Mouse (Mus musculus): ENCODE data around the gene Ndrg2. TPM values are rescaled to one million over a fixed set of nuclear protein-coding genes. Genes with fewer than 3 reads are reported as not detected.

The Ndrg2 gene
- total RNA-seq (2023), result 16.6 TPM

DNA sequence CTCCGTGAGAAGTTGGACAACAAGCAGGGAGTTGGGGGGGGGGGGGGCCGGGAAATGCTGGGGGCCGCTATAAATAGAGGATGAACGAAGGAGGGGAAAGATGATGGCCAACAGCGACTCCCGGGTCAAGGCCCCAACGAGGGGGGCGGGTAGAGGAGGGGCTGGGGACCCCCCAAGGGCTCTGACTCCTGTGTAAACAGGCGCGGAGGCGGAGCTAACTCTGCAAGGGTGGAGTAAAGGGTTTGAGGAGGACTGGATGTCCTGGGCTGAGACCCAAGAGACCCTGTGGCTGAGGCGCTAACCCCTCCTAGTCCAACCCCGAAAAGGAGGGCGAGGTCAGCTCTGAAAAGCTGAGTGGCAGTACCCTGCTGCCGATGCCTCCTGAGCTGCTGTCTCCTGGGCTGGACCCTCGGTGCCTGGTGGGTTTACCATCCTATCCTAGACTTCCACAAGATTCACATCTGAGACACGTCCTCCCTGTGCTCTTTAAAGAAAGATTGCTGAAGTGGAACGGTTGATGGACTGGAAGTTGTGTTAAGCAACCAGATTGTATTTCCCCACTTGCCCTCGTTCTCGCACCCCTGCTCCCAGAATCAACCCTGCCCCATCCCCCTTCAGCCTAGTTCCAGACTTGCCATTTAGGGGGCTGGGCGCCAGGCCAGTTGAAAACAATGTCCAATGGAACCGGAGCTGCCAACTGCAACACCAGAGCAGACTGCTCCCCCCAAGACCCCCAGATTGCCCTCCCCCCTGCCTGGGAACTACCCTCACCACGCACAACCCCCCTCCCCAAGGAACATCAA lies at the start of gene Ndrg2:
Gene Ndrg2, minus strand, starts transcription at position 199 of the 803 bp plus-strand sequence.

DNA sequence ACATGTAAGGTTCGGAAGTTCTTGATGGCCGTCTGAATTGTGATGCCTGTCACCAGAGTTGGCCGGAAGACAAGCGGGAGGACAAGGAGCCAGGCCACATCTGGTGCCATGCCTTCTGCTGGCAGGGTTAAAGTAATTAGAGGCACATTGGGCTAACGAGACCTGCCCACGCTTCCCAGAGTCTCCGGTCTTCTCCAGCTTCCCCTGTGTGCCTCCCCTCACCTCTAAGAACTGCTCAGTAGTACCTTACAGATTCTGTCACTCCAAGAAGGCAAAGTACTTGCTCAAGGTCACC lies 8.6 kb upstream of the Ndrg2 start, which contains the start of gene Rnase13:
Gene Rnase13, minus strand, starts transcription at position 203 of the 295 bp plus-strand sequence.

DNA sequence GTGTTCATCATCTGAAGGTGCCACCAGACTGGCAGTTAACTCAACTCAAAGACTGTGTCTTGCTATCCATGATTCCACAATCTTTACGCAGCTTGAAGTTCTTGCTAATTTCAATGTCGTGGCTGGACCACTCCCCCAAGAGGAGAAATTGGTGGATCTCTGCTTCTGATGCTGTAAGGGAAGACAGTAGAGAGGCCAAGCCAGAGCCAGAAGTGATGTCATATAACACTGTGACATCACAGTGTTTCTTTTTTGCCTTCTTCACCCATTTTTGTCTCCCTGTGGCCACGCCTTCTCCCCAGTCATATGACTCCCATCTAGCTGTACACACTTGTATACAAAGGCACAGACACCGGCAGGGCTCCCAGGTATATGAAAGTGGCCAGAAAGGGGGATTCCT lies 4.2 kb upstream of the Ndrg2 start, which contains the start of gene Tppp2:
Gene Tppp2, plus strand, starts transcription at position 301 of the 400 bp plus-strand sequence.

DNA sequence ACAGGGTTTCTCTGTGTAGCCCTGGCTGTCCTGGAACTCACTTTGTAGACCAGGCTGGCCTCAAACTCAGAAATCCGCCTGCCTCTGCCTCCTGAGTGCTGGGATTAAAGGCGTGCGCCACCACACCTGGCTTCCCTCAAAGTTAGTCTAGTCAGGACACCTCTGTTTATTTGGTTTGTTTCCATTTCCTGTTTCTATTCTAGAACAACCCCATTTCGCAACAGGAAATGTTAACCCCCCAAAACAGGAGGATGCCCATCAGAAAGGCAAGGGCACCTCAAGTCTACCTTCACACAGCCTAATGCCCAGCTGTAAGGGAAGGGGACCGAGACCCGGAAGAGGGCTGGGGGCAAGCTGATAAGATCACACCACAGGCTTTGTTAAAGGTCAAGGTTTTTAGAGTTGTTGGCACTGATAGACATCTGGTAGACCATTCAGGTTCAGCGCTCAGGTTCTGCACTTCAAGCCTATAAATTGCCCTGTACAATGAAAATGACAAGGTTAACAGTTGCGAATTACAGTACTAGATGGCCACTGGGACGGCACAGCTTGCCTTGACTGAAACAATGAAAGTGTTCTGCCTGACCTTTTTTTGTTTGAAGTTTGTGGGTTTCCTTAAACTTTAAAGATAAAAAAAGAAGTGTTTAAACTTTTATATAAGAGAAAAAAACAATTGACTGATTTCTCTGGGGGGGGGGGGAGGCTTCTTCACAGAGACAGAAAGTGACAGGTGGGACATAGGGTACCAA lies 21.6 kb downstream of the Ndrg2 start, which contains the start of gene Slc39a2:
Gene Slc39a2, plus strand, starts transcription at position 699 of the 749 bp plus-strand sequence.

DNA sequence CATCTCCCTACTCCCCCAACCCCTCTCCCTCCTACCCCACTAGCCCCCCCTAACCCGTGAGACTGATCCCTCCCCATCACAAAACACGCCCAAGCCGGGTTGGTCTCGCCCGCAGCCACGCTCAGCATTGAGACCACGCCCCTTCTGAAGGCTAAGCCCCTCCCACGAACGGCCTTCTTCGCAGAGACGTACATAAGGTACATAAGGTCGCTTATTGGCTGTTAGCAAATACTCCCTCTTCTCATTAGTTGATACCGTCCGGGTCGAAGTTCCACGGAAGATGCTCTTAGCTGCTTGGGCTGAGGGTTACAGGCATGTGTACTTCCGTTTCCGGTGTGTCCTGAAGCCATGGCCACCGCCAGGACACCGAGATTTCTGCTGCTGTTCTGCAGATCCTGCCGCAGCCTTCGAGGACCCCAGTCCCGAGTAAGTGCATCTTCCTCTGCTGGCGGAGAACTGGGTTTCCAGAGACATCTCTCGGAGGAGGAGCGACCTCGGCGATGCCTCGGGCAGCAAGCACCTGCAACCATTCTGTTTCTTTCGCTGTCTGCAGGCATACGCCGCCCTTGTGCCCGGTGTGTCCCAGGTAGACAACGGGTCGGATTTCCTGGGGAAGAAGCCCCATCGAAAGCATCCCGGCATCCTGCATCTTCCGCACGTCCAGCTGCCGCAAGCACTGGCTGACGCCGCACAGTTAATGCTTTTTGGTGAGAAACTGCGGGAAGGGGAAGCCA lies 29.2 kb downstream of the Ndrg2 start, which contains the start of gene Mettl17:
Gene Mettl17, plus strand, starts transcription at position 245 of the 734 bp plus-strand sequence.

Other genes with a start within 250 kb of the Ndrg2 start
- not detected for gene Gm17079, start 218.7 kb downstream of the Ndrg2 start, total RNA-seq (2023)
- gene Gm5800, start 197.0 kb downstream of the Ndrg2 start, total RNA-seq (2023), result not detected
- not detected for gene Ang4, start 140.6 kb downstream of the Ndrg2 start, total RNA-seq (2023)
- gene AY358078, start 114.1 kb downstream of the Ndrg2 start, total RNA-seq (2023), result not detected
- gene Ear6, start 60.5 kb downstream of the Ndrg2 start, total RNA-seq (2023), result not detected
- 66.8 TPM for gene Mettl17, start 29.3 kb downstream of the Ndrg2 start, total RNA-seq (2023)
- gene Slc39a2, start 21.3 kb downstream of the Ndrg2 start, total RNA-seq (2023), result 0.89 TPM
- not detected for gene Tppp2, start 4.3 kb upstream of the Ndrg2 start, total RNA-seq (2023)
- not detected for gene Rnase13, start 8.6 kb upstream of the Ndrg2 start, total RNA-seq (2023)
- 2.2 TPM for gene Arhgef40, start 70.6 kb upstream of the Ndrg2 start, total RNA-seq (2023)
- gene Tmem253, start 101.5 kb upstream of the Ndrg2 start, total RNA-seq (2023), result not detected
- gene Zfp219, start 106.6 kb upstream of the Ndrg2 start, total RNA-seq (2023), result 7.8 TPM
- gene Olfr221, start 128.3 kb upstream of the Ndrg2 start, total RNA-seq (2023), result not detected
- gene Hnrnpc, start 189.9 kb upstream of the Ndrg2 start, total RNA-seq (2023), result 439 TPM
- 23.2 TPM for gene Rpgrip1, start 196.5 kb upstream of the Ndrg2 start, total RNA-seq (2023)

All from CD8-positive naive resting alpha-beta T cell, adult 57 days (primary cell).